Mouse (Mus musculus): ENCODE results near the gene Prdm12. TPM values are rescaled to one million over a fixed set of nuclear protein-coding genes. Genes with fewer than 3 reads are reported as not detected.

Gene Prdm12
- total RNA-seq (2023): not detected

DNA sequence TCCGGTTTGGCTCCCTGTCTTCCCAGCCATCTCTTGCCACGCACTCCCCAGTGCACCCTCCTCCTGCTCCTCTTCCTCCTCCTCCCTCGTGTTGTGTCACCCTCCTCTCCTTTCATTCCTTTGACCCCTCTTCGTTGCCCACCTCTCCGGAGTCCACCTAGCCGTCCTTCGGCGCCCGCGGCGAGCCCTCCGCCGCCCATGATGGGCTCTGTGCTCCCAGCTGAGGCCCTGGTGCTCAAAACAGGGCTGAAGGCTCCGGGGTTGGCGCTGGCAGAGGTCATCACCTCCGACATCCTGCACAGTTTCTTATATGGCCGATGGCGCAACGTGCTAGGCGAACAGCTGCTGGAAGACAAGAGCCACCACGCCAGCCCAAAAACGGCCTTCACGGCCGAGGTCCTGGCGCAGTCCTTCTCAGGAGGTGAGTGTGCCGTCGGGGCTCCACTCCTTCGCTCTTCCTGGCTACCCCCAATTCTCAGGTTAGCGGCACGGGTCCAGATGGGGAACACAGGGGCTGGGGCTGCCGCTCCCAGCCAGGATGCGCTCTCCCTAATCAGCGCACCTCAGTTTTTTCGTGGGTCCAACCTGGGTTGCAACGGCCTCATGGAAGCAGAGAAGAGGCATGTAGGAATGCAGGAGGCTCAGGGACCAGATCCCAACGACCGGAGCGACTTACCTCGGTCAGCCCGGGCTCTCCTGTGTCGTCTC, at the start of gene Prdm12:
Prdm12 (plus strand) TSS at position 137 of the 708 bp plus-strand sequence.

DNA sequence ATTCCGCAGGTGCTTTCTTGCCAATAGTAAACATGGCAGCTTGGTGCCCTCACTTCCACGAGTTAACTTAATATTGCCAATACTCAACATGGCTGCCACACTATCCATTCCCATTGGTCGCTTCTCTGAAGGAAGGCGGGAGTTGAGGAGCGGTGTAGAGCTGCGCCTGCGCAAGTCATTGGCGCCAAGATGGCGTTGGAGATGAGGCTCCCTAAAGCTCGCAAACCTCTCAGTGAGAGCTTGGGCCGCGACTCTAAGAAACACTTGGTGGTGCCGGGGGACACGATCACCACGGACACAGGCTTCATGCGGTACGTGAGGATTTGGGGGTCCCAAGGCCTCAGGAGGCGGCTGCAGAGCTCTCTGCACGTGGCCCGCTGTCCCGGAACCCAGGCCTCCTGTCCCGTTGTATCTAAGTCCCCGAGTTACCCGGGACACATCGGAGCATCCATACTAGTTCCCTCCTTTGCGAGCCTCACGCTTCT, 30.8 kb downstream of the Prdm12 start, which contains the start of gene Exosc2:
Exosc2 (plus strand) TSS at position 165 of the 485 bp plus-strand sequence.

DNA sequence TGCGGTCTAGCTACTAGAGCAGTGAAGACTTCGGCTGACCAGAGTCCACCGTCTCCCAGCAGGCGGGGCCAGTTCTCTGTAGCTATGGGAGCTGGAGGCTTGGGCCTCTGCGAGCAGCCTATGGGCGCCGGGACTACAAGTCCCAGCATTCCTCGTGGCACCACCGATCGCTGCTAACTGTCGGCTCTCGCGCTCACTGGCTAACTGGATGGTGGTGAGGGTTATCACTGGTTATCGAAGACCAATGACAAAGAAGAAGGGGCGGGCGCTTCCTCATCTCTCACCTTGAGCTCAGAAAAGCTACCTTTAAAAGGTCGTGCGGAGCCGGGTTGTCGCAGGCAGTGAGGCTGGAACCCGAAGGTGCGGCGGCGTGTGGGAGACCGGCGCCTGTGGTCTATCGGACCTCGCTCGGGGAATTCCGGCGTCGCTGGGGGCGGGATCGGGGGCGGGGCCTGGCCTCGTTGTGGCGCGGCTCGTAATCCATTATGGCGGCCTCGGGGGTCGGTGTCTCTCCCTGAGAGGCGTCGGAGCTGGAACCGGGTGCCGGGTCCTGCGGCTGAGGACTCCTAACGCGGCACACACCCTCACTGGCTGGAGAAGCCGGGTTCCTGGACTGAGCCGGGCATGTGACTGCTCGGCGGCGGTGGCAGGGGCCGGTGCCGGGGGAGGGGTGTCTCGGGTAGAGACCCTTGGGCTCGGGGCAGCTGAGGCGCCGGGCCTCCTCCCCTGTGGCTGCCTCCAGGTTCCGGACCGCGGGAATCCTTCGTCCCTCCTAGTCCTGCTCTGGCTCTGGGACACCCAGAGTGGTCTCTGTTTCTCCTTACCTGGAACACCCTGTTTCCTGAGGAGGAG, 48.5 kb downstream of the Prdm12 start, which contains the start of gene Abl1:
Abl1 (plus strand) TSS at position 303 of the 852 bp plus-strand sequence.

Other genes starting within 250 kb of the Prdm12 start
- 135 TPM for gene Ass1, start 169.8 kb upstream of the Prdm12 start, total RNA-seq (2023)
- gene Fubp3, start 67.4 kb upstream of the Prdm12 start, total RNA-seq (2023): 14.3 TPM
- 57.5 TPM for gene Exosc2, start 30.7 kb downstream of the Prdm12 start, total RNA-seq (2023)
- gene Abl1, start 48.3 kb downstream of the Prdm12 start, total RNA-seq (2023): 80.3 TPM
- 1.9 TPM for gene Qrfp, start 170.5 kb downstream of the Prdm12 start, total RNA-seq (2023)
- gene Fibcd1, start 206.0 kb downstream of the Prdm12 start, total RNA-seq (2023): 0.47 TPM
- not detected for gene Lamc3, start 247.3 kb downstream of the Prdm12 start, total RNA-seq (2023)